Mouse (Mus musculus): Measurements from ENCODE around the gene Snx1. TPM values are rescaled to one million over a fixed set of nuclear protein-coding genes. Genes with fewer than 3 reads are reported as not detected.
A peak's percentile ranks its signal among the peaks of the same experiment; 100 is the strongest.

Snx1 gene
- polyA plus RNA-seq, 1 experiment from 2014 or later, result 131 TPM

GRCm38 (mm10) chr9:66066791-66067190, 59.6 kb downstream of the Snx1 start:
- H3K4me3 ChIP-seq (replicated peaks; ENCODE audit: low read depth, low read length), result no peak overlapping the region
- peaks cover 44% of the 10 kb centered on the region for H3K36me3 ChIP-seq (ENCODE audit: insufficient read depth, low read length)
- 97% methylated on average over 3 of the region's 3 CpGs for WGBS
- peaks cover 5% of the 10 kb centered on the region; the same call in 1 of the 2 replicates for H3K4me1 ChIP-seq (replicated peaks; ENCODE audit: insufficient read depth, low read length)
- no peak overlapping the region for H3K27ac ChIP-seq
- H3K27me3 ChIP-seq (ENCODE audit: insufficient read depth, low read length), result peaks cover 6% of the 10 kb centered on the region; the same call in 1 of the 2 replicates
- TF ChIP-seq CTCF (IDR thresholded peaks at IDR 0.05; ENCODE audit: low read depth), result no peak
- DNase-seq (ENCODE audit: low spot score) (no peak), ATAC-seq (replicated peaks; ENCODE audit: low FRiP score, low read depth) (no peak)
- no peaks in the 10 kb centered on the region for H3K9me3 ChIP-seq (replicated peaks; ENCODE audit: low read length)
- no peak overlapping the region for H3K4me2 ChIP-seq (ENCODE audit: low read length)
- H3K9ac ChIP-seq (ENCODE audit: low read depth, low read length), result no peak overlapping the region

- peaks cover 5% of the 10 kb centered on the region; the same call in 1 of the 2 replicates for H3K4me1 ChIP-seq (replicated peaks; ENCODE audit: insufficient read depth, low read length)
- DNase-seq (ENCODE audit: low spot score) (no peak), ATAC-seq (replicated peaks; ENCODE audit: low FRiP score, low read depth) (no peak)
- no peak for TF ChIP-seq CTCF (IDR thresholded peaks at IDR 0.05; ENCODE audit: low read depth)
- H3K36me3 ChIP-seq (ENCODE audit: insufficient read depth, low read length), result peaks cover 44% of the 10 kb centered on the region
- H3K4me2 ChIP-seq (ENCODE audit: low read length), result no peak overlapping the region
- WGBS, result 95% methylated on average over 11 of the region's 11 CpGs
- no peak overlapping the region for H3K9ac ChIP-seq (ENCODE audit: low read depth, low read length)
- H3K27ac ChIP-seq, result no peak overlapping the region
- peaks cover 6% of the 10 kb centered on the region; the same call in 1 of the 2 replicates for H3K27me3 ChIP-seq (ENCODE audit: insufficient read depth, low read length)
- no peak overlapping the region for H3K4me3 ChIP-seq (replicated peaks; ENCODE audit: low read depth, low read length)
- no peaks in the 10 kb centered on the region for H3K9me3 ChIP-seq (replicated peaks; ENCODE audit: low read length)
These were observed 62.1 kb downstream of the Snx1 start for GRCm38 (mm10) chr9:66064316-66064715.

GRCm38 (mm10) chr9:66063446-66063845, 62.9 kb downstream of the Snx1 start:
- H3K27ac ChIP-seq, result no peak overlapping the region
- 0 out of 2 replicates have a peak, but pooled peaks cover under 1% of the 10 kb centered on the region for H3K27me3 ChIP-seq (ENCODE audit: insufficient read depth, low read length)
- no peaks in the 10 kb centered on the region for H3K9me3 ChIP-seq (replicated peaks; ENCODE audit: low read length)
- no peak overlapping the region for H3K4me3 ChIP-seq (replicated peaks; ENCODE audit: low read depth, low read length)
- peaks cover 44% of the 10 kb centered on the region for H3K36me3 ChIP-seq (ENCODE audit: insufficient read depth, low read length)
- H3K4me2 ChIP-seq (ENCODE audit: low read length), result no peak overlapping the region
- no peaks in the 10 kb centered on the region for H3K4me1 ChIP-seq (replicated peaks; ENCODE audit: insufficient read depth, low read length)
- TF ChIP-seq CTCF (IDR thresholded peaks at IDR 0.05; ENCODE audit: low read depth), result no peak
- DNase-seq (ENCODE audit: low spot score), result no peak
- no peak overlapping the region for H3K9ac ChIP-seq (ENCODE audit: low read depth, low read length)
- ATAC-seq (replicated peaks; ENCODE audit: low FRiP score, low read depth), result no peak
- 94% methylated on average over 3 of the region's 3 CpGs for WGBS

GRCm38 (mm10) chr9:66061656-66062055, 64.7 kb downstream of the Snx1 start:
- H3K4me3 ChIP-seq (replicated peaks; ENCODE audit: low read depth, low read length), result no peak overlapping the region
- TF ChIP-seq CTCF (IDR thresholded peaks at IDR 0.05; ENCODE audit: low read depth), result no peak
- no peak overlapping the region for H3K27ac ChIP-seq
- no peaks in the 10 kb centered on the region for H3K9me3 ChIP-seq (replicated peaks; ENCODE audit: low read length)
- DNase-seq (ENCODE audit: low spot score) (no peak), ATAC-seq (replicated peaks; ENCODE audit: low FRiP score, low read depth) (no peak)
- H3K4me2 ChIP-seq (ENCODE audit: low read length), result peak overlapping the region; percentile 73
- H3K9ac ChIP-seq (ENCODE audit: low read depth, low read length), result no peak overlapping the region
- H3K4me1 ChIP-seq (replicated peaks; ENCODE audit: insufficient read depth, low read length), result no peaks in the 10 kb centered on the region
- H3K27me3 ChIP-seq (ENCODE audit: insufficient read depth, low read length), result no peaks in the 10 kb centered on the region
- H3K36me3 ChIP-seq (ENCODE audit: insufficient read depth, low read length), result peaks cover 38% of the 10 kb centered on the region
- 53% methylated on average over 3 of the region's 3 CpGs for WGBS

- Histone ChIP-seq H3K27ac (no peak overlapping the region), H3K4me2 (ENCODE audit: low read length) (peak overlapping the region; percentile 73), H3K27me3 (ENCODE audit: insufficient read depth, low read length) (no peaks in the 10 kb centered on the region), H3K4me3 (replicated peaks; ENCODE audit: low read depth, low read length) (peak overlapping the region; percentile 62), H3K9me3 (replicated peaks; ENCODE audit: low read length) (no peaks in the 10 kb centered on the region), H3K4me1 (replicated peaks; ENCODE audit: insufficient read depth, low read length) (no peaks in the 10 kb centered on the region), H3K36me3 (ENCODE audit: insufficient read depth, low read length) (peaks cover 32% of the 10 kb centered on the region), H3K9ac (ENCODE audit: low read depth, low read length) (peak overlapping the region; percentile 85)
- 6% methylated on average over 4 of the region's 4 CpGs for whole genome bisulfite sequencing
- no peak for DNase-seq (ENCODE audit: low spot score)
- TF ChIP-seq CTCF (IDR thresholded peaks at IDR 0.05; ENCODE audit: low read depth), result no peak
- no peak for ATAC-seq (replicated peaks; ENCODE audit: low FRiP score, low read depth)
These were observed 65.4 kb downstream of the Snx1 start for GRCm38 (mm10) chr9:66060986-66061385.

GRCm38 (mm10) chr9:66060308-66060647, 66.1 kb downstream of the Snx1 start:
- no peak for DNase-seq (ENCODE audit: low spot score)
- H3K27me3 ChIP-seq (ENCODE audit: insufficient read depth, low read length), result no peaks in the 10 kb centered on the region
- WGBS, result 0% methylated on average over 19 of the region's 20 CpGs
- no peaks in the 10 kb centered on the region for H3K4me1 ChIP-seq (replicated peaks; ENCODE audit: insufficient read depth, low read length)
- peak overlapping the region; percentile 86 for H3K27ac ChIP-seq
- no peaks in the 10 kb centered on the region for H3K9me3 ChIP-seq (replicated peaks; ENCODE audit: low read length)
- peak overlapping the region; percentile 85 for H3K9ac ChIP-seq (ENCODE audit: low read depth, low read length)
- TF ChIP-seq CTCF (IDR thresholded peaks at IDR 0.05; ENCODE audit: low read depth), result no peak
- H3K4me3 ChIP-seq (replicated peaks; ENCODE audit: low read depth, low read length), result peak overlapping the region; percentile 62
- H3K4me2 ChIP-seq (ENCODE audit: low read length), result peak overlapping the region; percentile 73
- peak; percentile 78 for ATAC-seq (replicated peaks; ENCODE audit: low FRiP score, low read depth)
- peaks cover 25% of the 10 kb centered on the region for H3K36me3 ChIP-seq (ENCODE audit: insufficient read depth, low read length)

Data from kidney, postnatal 0 days (tissue).